Mouse (Mus musculus): Measurements from ENCODE around the gene Srsf2.
"Not testable (repeated sequence)": the region's sequence is repeated elsewhere in the genome, so short reads cannot be mapped to it uniquely, and the experiment has no call there.

The Srsf2 gene

DNA sequence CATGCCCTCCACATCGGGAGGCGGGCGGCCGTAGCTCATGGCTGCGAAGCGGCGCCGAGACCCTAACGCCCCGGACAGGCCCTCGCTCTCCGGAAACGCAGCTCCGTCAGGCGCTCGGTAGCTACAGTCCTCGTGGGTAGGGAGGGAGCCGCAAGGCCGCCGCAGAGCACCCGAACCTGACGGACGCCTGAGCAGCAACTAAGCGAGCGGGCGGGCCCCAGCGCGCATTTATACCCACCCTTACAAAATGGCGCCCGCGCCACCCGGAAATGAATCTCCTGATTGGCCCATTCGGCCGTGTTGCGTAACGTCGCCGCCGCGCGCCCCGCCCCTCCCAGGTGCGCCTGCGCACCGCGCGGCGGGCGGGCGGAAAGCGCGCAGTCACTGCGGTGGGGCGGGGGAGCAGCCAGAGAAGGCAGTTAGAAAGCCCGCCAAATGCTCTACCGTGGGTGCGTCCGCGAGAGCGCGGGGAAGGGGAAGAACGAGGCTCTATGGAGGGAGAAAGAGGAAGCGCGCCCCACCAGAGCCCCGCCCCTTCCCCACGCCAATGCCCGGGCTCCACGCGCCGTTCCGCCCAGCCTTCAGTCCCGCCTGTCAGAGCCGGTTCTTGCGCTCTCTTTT, at the start of gene Srsf2:
Gene Srsf2, minus strand, starts transcription at position 204 of the 621 bp plus-strand sequence.
- peak; percentile 92 for DNase-seq (ENCODE audit: low spot score)

DNA sequence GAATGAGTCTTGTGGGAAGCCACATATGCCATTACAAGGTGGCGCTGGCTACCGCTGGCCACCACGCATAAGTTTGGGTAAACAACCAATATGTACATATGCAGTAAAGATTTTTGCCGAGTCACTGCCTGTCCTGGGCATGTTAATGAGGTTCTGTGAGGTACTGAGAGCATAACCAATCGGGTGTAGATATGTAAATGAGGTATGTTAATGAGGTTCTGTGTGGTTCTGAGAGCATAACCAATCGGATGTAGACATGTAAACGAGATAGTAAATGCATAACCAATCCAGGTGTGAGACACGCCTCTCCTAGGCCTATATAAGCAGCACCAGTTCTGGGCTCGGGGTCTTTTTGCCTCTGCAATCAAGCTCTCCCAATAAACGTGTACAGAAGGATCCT, 49.7 kb upstream of the Srsf2 start:
- DNase-seq (ENCODE audit: low spot score), result not testable (repeated sequence)

DNA sequence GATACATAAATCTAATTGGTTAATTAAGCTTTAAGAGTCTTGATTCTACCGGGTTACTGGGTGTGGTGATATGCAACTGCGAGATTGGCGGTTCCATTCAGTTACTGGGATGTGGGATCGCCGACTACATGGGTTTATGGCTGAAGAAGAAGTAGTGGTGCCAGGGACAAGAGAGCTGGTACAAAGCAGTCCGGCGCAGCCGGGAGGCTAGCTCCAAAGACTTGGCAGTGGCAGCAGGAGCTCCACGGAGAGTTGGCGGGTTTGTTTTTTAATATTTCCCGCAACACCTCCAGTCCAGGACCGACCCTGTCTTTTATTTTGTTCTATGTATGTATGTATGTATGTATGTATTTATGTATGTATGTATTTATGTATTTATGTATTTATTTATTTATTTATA, 46.4 kb upstream of the Srsf2 start:
- no peak for DNase-seq (ENCODE audit: low spot score)

DNA sequence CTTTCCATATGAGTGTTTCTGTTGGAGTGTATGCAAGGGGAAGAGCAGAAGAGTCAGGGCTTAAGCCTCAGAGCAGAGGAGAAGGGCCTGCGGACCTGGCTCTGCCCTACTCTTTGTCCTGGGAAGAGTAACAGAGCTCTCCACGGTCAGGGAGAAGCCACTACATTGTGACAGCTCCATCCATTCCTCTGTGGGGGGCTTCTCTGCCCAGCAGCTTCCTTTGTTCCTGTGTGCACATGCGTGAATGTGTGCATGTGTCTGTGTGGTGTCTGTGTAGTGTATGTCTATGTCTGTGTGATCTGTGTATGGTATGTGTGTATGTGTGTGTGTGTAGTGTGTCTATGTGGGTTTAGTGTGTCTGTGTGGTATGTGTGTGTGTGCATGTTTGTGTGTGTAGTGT, 42.5 kb upstream of the Srsf2 start:
- no peak for DNase-seq (ENCODE audit: low spot score)

DNA sequence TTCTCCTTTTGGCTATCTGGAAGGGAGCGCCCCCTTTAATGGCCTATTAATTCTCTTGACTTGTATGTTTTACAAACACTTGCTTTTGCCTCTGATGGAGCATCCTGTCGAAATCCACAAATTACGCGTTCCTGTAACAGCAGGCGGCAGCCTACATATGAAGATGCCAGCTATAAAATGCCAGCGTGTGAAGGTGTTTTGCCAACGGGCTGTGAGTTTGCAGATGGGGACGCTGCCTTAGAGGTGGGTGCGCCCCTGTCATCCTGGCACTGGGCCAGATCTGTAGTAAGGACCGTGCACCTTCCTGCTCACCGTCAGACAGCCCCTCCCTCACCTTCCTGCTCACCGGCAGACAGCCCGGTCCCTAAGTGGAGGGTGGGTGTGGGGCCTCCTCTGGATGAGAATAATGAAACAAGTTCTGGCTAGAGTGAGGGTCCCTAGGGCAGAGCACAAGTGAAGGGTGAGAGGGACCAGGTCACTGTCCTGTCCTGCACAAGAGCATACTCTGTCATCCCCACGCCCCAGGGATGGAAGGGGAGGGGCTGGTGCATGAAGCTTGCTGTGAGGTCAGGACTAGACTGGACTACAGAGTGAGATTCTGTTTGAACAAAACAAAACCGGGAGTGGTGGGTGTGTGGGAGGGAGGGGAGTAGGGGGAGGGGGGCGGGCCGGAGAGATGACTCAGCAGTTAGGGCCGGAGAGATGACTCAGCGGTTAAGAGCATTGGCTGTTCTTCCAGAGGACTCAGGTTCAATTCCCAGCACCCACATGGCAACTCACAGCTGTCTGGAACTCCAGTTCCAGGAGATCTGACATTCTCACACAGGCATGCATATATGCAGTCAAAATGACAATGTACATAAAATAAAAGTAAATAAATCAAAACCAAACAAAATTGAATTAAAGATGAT, 40.9 kb upstream of the Srsf2 start:
- DNase-seq (ENCODE audit: low spot score), result no peak

DNA sequence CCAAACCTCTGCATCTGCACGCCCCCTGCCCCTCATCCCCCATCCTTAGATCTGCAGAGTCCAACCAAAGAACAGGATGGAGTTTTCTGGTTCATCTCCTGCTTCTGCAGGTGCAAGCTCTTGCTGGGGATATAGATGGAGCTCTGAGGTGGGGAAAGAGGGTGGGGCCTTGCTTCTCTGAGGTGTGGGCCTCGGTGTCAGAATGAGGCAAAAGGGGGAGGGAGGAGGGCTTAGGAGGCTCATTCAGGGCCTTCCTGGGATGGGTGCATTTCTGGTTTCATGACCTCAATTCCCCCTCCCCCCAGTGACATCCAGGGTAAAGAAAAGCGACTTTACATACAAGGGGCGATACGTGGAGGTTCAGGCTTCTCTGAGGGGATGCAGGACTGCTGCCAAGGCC, 34.2 kb upstream of the Srsf2 start:
- DNase-seq (ENCODE audit: low spot score), result no peak

DNA sequence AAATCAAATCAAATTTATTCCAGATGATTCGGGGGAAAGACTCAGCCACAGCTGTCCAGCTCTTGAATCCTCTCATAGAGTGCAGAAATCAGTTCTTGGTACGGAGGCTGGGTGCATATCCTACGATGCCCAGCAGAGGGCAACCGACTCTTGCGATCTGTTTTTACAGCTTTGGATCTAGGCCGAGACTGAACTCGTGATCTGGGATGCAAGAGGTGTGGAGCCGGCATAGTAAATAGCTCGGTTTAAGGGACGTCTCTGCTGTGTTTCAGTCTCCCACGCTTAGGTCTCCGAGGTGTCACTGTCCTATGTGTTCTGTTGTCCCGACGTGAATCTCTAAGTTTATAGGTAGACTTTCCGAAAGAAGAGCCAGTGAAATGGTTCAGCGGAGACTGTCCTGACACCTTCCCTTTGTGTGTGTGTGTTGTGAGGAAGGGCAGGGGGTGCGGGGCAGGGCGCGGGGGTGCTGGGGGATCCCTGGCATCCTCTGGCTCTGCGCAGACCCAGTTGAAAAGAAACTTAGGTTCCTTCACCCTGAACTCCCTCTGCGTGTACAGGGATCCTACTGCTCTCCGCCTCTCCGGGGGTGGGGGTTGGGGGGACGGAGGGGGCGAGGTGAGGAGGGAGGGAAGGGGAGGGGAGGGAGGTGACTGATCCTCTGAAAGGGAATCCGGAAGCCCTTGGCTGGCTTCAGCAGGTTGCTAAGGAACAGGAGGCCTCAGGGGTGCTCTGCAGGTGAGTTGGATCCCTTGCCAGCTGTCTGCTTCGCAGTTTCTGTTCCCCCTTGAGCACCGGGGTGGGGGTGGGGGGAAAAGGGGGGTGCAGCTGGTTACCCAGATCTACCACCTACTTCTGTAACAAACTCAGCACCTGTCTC, 32.6 kb upstream of the Srsf2 start:
- no peak for DNase-seq (ENCODE audit: low spot score)

DNA sequence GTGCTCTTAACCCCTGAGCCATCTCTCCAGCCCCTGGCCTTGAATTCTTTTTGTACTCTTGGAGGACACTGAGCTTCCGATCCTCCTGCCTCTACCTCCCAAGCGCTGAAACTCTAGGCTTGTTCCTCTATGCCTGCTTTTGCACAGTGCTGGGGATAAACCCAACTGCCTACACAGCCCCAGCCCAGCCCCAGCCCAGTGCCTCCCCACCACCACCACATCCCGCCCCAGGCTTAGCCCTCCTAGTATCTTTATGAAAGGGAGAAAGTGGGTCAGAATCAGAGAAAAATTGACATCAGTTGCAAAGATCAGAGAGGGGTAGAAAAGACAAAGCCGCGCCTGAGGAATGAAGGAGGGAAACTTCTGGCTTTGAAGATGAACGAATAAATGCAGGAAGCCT, 31.2 kb upstream of the Srsf2 start:
- DNase-seq (ENCODE audit: low spot score), result no peak

DNA sequence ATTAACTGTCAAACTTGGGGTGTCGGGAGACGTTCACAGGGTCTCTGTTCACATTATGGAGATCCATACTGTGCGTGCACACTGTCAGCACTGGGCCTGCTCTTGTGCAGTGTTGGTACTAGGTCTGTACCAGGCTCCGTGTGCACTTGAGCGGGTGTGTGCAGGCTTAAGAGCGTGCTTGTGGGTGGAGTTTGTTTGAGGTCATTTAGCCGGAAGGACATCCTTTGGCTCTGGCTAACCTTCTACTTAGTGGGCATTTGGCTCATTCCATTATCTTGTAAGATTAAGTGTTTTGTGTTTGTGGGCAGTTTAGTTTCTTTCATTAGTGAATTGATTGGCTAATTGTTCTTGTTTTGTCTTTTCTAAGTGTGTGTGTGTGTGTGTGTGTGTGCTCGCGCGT, 29.6 kb upstream of the Srsf2 start:
- DNase-seq (ENCODE audit: low spot score), result no peak

DNA sequence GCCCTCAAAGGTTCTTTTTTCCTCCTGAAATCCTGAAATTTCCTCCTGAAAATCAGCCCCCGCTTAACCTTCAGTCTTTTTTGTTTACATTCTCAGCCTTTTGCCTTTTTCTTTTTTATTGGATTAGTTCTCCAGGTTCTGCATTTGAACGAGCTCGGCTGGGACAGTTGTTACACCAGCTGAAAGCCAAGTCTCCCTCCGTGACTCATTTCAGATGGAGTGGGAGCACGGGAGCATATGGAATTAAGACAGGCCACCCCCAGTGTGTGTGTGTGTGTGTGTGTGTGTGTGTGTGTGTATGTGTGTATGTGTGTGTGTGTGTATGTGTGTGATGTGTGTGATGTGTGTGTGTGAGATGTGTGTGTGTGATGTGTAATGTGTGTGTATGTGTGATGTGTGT, 28.5 kb upstream of the Srsf2 start:
- DNase-seq (ENCODE audit: low spot score), result no peak

DNA sequence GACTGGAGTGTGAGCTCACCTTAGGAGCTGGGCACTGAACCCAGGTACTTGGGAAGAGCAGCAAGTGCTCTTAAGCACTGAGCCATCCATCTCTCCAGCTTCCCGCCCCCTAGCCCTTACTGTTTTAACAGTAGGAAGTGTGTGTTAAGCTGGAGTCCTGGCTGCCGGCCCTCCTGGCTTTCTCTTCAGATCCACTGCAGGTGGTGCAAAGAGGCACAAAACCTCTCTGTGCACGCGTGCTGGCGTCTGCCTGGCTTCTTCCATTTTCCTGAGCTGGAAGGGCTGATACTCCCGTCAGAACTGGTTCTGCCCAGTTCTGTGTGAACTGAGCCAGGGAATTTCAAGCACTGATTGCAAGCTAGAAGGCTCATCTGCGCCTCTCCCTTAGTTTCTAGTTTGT, 27.9 kb upstream of the Srsf2 start:
- DNase-seq (ENCODE audit: low spot score), result no peak

DNA sequence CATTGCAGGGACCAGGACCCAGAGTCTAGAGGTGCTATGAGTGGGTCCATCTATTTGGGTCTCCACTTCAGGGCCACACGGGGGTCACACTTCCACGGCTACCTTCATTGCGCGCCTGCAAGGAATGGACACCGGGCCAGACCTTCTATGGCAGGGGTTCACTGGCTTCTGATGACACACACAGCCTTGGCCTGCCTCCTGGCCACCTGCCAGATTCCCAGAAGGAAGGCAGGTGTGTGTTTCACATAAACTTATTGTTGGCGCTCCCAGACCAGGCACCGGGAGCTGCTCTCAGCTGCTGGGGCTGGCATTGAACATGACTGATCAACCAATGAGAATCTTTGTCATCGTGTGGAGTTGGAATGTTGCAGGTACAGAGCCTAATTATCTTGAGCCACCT, 25.6 kb upstream of the Srsf2 start:
- DNase-seq (ENCODE audit: low spot score), result no peak

DNA sequence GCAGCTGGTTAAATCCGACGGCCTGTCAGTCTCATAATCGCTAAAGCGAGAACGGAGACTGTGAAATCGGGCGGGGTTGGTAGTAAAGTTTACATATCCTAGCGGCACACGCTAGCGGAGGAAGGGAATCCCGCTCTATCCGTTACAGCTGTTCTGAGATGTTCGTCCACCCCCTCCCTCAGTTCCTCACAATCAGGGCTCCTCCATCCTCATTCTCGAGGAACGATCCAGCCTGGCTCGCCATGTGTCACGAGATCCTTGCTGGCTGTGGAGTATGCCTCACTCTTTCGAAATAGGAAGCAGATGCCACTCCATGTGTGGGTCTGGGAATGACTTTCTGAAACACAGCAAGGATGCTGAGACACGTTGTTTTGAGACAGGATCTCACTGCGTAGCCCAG, 21.1 kb upstream of the Srsf2 start:
- DNase-seq (ENCODE audit: low spot score), result no peak

DNA sequence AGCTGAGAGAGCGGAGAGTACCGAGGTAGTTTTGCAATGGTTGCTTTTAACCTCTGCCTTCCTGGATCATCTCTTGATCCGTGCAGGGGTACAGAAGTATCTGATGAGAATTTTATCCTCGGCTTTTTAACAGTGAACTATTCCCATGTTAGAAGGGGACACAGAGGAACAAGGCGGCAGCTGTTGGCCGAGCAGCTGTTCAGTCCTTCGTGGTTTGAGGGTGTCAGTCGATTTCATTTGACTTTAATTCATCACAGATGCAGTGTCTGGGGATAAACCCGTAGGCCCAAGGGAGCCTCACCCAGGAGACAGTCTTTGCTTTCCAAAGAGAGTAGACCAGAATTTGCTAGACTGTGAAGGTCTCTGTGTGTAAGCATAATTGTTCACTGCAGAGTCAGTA, 18.6 kb upstream of the Srsf2 start:
- DNase-seq (ENCODE audit: low spot score), result no peak

DNA sequence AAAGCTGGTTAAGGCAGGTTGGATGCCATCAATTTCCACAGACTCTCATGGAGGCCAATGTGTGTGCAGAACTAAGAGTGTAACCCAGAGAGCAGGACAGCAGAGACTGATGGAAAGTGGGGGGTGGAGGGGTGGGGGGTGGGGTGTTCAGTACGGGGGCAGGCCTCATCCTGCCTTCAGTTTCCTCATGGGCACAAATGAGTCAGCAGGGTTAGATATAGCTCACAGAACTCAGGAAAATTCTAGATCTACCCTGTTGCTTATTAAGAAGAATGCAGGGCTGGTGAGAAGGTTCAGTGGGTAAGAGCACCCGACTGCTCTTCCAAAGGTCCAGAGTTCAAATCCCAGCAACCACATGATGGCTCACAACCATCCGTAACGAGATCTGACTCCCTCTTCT, 16.7 kb upstream of the Srsf2 start:
- DNase-seq (ENCODE audit: low spot score), result no peak

DNA sequence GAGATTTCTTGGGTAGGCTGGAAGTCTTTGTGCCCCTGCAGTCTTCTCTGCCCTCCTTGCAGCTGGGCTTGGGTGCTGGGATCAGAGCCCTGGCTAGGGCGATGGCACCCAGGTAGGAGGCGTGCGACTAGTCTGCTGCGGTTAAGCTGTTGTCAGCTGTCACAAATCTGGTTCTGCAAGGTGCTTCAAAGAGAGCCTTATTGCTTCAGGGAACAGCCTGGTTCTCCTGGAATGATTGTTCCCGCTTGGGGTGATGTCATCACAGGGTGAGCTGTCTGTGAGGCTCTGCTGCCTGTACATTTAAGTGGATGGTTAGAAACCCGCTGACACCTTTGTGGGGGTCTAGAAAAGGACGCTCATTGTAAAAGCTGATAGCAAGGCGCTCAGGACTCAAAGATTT, 16.3 kb upstream of the Srsf2 start:
- no peak for DNase-seq (ENCODE audit: low spot score)

DNA sequence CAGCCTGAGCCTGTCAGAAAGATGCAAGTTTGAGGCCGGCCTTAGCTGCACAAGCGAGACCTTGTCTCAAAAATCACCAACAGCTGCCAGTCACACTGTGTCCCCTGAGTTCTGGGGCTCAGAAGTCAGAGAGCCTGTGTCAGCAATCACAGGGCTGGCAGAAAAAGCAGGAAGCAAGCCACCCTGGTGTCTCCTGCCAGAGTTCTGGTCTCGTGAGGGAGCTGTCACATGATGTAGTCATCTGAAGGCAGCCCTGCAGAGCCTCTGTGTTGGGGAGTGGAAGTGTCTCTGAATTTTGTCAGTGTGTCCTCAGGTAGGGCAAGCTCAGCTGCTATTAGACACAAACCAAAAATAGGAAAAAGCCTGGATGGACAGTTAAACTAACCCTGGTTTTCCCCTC, 15.2 kb upstream of the Srsf2 start:
- DNase-seq (ENCODE audit: low spot score), result no peak

DNA sequence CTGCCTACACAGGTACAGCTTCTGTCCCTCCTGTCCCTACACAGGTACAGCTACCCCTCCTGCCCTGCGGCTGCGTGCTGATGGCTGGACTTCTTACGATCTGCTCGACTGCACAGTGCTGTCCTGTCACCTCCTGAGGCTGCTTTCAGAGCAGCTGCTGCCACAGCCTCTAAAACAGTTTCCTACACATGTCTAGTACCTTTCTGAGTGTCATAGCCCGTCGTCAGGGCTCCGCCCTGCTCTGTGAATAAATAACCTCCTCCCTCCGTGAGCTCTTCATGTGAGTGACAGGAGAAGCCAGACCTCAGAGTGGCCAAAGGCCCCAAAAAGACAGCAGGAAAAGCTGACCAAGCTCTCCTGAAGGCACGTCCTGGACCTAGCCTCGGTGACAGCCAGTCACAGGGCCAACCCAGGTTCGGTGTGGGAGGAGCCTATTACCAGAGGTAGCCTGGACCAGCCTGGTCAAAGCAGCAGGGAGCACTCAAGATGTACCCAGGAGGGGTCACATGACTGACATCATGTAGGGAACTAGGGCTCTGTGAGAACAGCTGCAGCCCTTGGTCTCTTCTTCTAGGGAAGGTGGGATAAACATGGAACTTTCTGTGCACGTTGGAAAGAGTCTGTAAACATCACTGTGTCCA, 13.2 kb upstream of the Srsf2 start:
- no peak for DNase-seq (ENCODE audit: low spot score)

DNA sequence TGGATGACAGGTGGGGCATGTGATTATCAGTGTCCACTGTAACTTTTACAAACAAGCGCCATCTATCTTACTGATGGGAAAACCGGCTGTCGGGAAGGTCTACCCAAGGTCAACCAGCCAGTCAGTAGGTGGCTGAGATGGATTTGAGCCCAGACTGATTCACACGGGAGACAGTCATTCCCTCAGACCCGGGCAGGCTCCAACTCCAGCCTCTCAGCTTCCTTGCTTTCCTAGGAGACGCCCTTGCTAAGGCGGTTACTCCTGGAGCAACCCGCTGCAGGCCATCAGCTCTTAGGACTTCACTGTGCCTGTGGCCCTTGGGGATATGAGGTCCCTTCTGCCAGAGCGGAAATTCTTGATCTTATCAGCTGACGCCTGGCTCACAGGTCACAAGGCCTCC, 11.6 kb upstream of the Srsf2 start:
- DNase-seq (ENCODE audit: low spot score), result no peak

DNA sequence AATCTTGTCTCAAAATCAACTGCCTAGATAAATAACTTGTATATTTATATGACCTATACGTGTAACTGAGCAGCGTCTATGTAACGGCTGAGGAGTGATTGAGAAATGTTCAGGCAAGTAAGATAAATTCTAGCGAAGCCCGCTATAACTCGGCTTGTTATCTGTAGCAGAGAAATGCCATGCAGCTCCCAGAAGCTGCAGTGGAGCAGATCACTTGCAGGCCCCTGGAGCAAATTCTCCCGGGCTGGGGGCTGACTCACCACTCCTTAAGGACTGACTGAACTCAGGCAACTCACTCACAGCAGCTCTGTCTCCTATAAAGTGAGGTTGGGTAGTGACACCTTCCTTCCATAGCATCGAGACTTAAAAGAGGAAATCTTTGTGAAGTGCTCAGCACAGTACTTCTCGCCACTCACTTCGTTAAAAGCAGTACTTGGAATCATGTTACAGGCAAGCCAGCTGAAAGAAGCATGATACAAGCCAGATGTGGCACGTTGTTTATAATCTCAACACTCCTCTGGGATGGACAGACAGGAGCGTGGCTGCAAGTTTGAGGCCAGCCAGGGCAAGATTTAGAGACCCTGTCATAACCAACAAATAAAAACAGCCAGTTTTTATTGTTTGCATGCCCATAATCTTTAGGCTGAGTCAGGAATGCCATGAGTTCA, 4.4 kb upstream of the Srsf2 start:
- no peak for DNase-seq (ENCODE audit: low spot score)

DNA sequence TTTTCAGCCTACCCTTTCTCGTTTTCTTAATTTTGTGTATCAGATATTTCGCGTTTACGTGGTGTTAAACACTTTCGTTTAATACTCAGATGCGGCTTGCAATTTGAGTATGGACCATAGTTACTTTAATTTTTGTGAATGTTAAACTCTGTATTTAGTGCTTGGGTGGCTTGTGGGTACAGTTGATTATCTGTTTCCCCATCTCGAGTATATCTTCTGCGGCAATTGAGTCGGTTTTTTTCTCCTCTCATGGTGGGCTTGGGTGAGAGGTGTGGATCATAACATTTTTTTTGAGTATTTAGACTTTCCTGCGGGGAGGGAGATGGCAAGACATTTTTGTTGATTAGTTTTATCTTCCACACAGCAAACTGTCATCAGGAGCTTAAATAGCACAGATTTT, 1.4 kb upstream of the Srsf2 start:
- DNase-seq (ENCODE audit: low spot score), result no peak

DNA sequence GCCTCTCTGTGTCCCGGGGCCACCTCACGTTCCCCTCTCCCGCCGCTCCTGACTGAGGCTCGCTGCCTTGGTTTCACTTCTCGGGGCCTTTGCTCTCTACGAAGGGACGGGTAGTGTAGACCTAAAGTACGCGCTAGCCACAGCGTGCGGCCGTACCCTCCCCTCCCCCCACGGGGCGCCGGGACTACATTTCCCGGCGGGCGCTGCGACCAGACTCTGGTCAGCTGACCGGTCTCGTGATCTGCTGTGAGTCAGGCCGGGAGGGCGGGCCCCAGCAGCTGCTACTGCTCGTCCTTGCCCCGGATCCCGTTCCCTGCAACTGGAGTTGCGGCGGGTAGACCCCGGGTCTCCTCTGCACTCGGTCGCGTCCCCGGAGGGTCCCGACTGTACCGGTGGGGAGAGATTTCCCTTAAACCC, 626 bp upstream of the Srsf2 start:
- peak; percentile 93 for DNase-seq (ENCODE audit: low spot score)

Data from urinary bladder, postnatal 10 days (tissue).